Mouse (Mus musculus) heart, postnatal 0 days (tissue): ENCODE measurements at regions not wholly inside any gene's neighbourhood (a gene's known extent, or its start where the extent isn't known, plus 50 kb on each side); places are given as distances from the start of the nearest gene placed in this dataset.

ENCODE experiments used
- ATAC-seq: fragments of 200-750 bp; cut with Nextera tagmentation; 2 replicates; pipeline ENCODE4 v1.8.0; 2017; ENCODE audit warnings: low read depth, moderate number of reproducible peaks, moderate library complexity; ENCODE audit not compliant: insufficient read depth
- DNase-seq: peaks from one replicate; pipeline ENCODE4 v3.0.0-alpha.2; 2016; ENCODE audit warnings: low spot score
- H3K27ac ChIP-seq: fragments of 300-500 bp; sonication (generic); 2 replicates; pipeline ENCODE4 v1.5.1; 2014; ENCODE audit warnings: low read depth, mild to moderate bottlenecking
- H3K27me3 ChIP-seq: fragments of 300-500 bp; sonication (generic); 2 replicates; pipeline ENCODE4 v1.6.1; 2014; ENCODE audit warnings: low read length, mixed read lengths; ENCODE audit not compliant: control insufficient read depth, insufficient read depth
- H3K36me3 ChIP-seq: fragments of 300-500 bp; sonication (generic); replicated peaks from 2 replicates; pipeline ENCODE4 v1.6.1; 2014; ENCODE audit warnings: low read length, mixed read lengths; ENCODE audit not compliant: control insufficient read depth, insufficient read depth
- H3K4me1 ChIP-seq: fragments of 300-500 bp; sonication (generic); 2 replicates; pipeline ENCODE4 v1.6.1; 2014; ENCODE audit warnings: antibody characterized with exemption; ENCODE audit not compliant: control insufficient read depth, insufficient read depth
- H3K4me2 ChIP-seq: fragments of 300-500 bp; sonication (generic); 2 replicates; pipeline ENCODE4 v1.6.1; 2014; ENCODE audit warnings: low read depth, mild to moderate bottlenecking, low read length, moderate library complexity
- H3K4me3 ChIP-seq: fragments of 300-500 bp; sonication (generic); 2 replicates; pipeline ENCODE4 v1.5.1; 2014; ENCODE audit warnings: low read depth, low read length
- H3K9ac ChIP-seq: fragments of 300-500 bp; sonication (generic); replicated peaks from 2 replicates; pipeline ENCODE4 v1.6.1; 2014; ENCODE audit warnings: low read depth, low read length, mixed read lengths
- H3K9me3 ChIP-seq: fragments of 300-500 bp; sonication (generic); replicated peaks from 2 replicates; pipeline ENCODE4 v1.6.1; 2016; ENCODE audit warnings: low read length; ENCODE audit not compliant: control insufficient read depth
- CTCF ChIP-seq: IDR thresholded peaks from 2 replicates; pipeline ENCODE4 v1.5.1; 2016; ENCODE audit warnings: antibody characterized with exemption, control low read depth, low read depth
- EP300 ChIP-seq: IDR thresholded peaks from 2 replicates; pipeline ENCODE4 v1.6.1; 2016; ENCODE audit warnings: antibody characterized with exemption, low read depth
- WGBS: fragments of 180-500 bp; shearing (Covaris S2); extraction: QIAGEN DNeasy Blood & Tissue Kit; methylation state at CpG from one replicate; pipeline ENCODE4 v1.1.7; 2014; 5-methylcytosine and 5-hydroxymethylcytosine counted together

- DNase-seq (no peak), ATAC-seq (no peak)
- Histone ChIP-seq H3K4me2 (no peak overlapping the region), H3K9me3 (no peaks in the 10 kb centered on the region), H3K27me3 (no peaks in the 10 kb centered on the region), H3K4me3 (no peak overlapping the region), H3K4me1 (no peaks in the 10 kb centered on the region), H3K36me3 (no peaks in the 10 kb centered on the region), H3K27ac (no peak overlapping the region), H3K9ac (no peak overlapping the region)
- TF ChIP-seq CTCF (no peak), EP300 (no peak)
These were observed 582.7 kb upstream of the Sema6d start for GRCm38 (mm10) chr2:123507095-123507494.

DNA sequence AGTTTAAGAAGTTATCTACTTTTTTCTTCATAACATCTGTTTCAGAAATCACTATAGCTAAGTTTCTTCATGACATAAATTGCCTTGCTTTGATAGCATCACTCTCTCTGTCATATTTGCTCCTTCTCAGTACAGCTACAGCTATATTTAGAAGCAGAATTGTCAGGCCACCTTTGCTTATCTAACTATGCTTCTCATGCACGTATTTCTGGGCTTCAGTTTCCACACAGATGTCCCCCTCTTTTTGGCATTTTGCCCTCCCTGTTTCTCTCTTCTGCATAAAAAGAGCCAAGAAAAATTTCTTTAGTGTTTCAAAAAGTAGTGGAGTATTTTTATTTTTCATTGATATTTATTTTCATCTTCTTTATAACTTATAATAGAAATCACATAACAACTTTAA lies 560.9 kb upstream of the Sema6d start:
- Histone ChIP-seq H3K27ac (no peak overlapping the region), H3K36me3 (no peaks in the 10 kb centered on the region), H3K27me3 (no peaks in the 10 kb centered on the region), H3K4me1 (0 out of 2 replicates have a peak, but pooled peaks cover 5% of the 10 kb centered on the region), H3K9me3 (no peaks in the 10 kb centered on the region), H3K9ac (no peak overlapping the region), H3K4me2 (no peak overlapping the region), H3K4me3 (no peak overlapping the region)
- DNase-seq (peak; percentile 53), ATAC-seq (0 out of 2 replicates have a peak, but pooled peaks have one; percentile 60)
- WGBS: 20% methylated on average over 1 of the region's 1 CpGs
- TF ChIP-seq CTCF (no peak), EP300 (no peak)

DNA sequence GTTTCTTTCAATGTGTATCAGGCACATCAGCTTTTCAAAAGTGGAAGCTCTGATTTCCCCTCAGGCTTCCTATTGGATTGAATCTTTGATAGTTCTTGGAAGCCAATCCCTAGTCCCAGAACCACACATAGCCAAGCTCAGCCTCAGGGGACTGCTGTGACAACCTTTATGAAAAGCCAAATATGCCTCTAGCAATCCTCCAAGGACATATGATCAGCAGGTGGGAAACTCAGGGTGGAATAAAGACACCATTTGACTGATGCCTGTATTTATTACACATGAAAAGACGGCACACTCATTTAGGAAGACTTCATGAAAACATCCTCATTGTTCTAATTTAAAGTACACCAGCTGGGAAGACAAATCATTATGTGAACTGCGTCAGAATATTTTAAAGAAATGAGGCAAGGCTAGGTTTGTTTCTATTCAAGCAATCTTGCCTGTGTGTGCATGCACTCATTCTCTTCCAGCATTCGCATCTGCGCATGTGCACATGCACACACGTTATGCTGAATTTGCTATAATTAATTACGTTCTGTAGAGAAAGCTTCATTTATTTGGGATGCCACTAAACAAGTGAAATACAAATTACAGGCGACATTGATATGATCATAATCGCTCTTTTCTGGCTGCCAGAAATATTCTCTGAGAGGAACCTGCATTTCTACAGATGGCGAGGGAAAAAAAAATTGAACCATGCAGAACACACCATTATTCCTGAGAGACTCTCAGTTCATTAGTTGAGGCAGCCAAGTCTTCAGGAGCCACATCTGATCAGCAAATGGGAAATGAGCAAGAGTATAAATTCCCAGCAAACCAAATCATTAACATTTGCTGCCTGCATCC lies 556.6 kb upstream of the Sema6d start:
- no peak for DNase-seq

GRCm38 (mm10) chr2:123551249-123551850 lies 538.4 kb upstream of the Sema6d start:
- Histone ChIP-seq H3K9ac (no peak overlapping the region), H3K27ac (no peak overlapping the region), H3K9me3 (no peaks in the 10 kb centered on the region), H3K36me3 (no peaks in the 10 kb centered on the region), H3K4me2 (no peak overlapping the region), H3K4me3 (no peak overlapping the region), H3K4me1 (no peaks in the 10 kb centered on the region), H3K27me3 (no peaks in the 10 kb centered on the region)
- TF ChIP-seq EP300: no peak
- no peak for TF ChIP-seq CTCF
- no peak for DNase-seq
- ATAC-seq: no peak
- WGBS: 52% methylated on average over 1 of the region's 1 CpGs

More for the DNA sequence above, 556.6 kb upstream of the Sema6d start:
- Histone ChIP-seq H3K9ac (no peak overlapping the region), H3K36me3 (no peaks in the 10 kb centered on the region), H3K9me3 (no peaks in the 10 kb centered on the region), H3K4me1 (0 out of 2 replicates have a peak, but pooled peaks cover 5% of the 10 kb centered on the region), H3K27me3 (no peaks in the 10 kb centered on the region), H3K4me3 (no peak overlapping the region), H3K4me2 (no peak overlapping the region), H3K27ac (no peak overlapping the region)
- WGBS: 80% methylated on average over 9 of the region's 9 CpGs
- TF ChIP-seq CTCF (no peak), EP300 (no peak)
- ATAC-seq: no peak

- H3K27ac ChIP-seq: no peak overlapping the region
- no peak overlapping the region for H3K4me3 ChIP-seq
- ATAC-seq: no peak
- H3K9ac ChIP-seq: no peak overlapping the region
- no peaks in the 10 kb centered on the region for H3K27me3 ChIP-seq
- TF ChIP-seq EP300: no peak
- TF ChIP-seq CTCF: no peak
- no peak for DNase-seq
- no peaks in the 10 kb centered on the region for H3K36me3 ChIP-seq
- no peak overlapping the region for H3K4me2 ChIP-seq
- H3K4me1 ChIP-seq: no peaks in the 10 kb centered on the region
- no peaks in the 10 kb centered on the region for H3K9me3 ChIP-seq
These were observed 531.6 kb upstream of the Sema6d start for GRCm38 (mm10) chr2:123558123-123558650.
